In genomic region chr10:60801168-60801897, GRCm38 (mm10) we compare ENCODE assay signal across 17 mouse cellular contexts. TPM values are rescaled to one million over a fixed set of nuclear protein-coding genes. Genes with fewer than 3 reads are reported as not detected.
DNase-seq lines count a peak whose midpoint lies in the region; ATAC-seq lines count a peak whose summit lies in the region.
"Had no signal": no experiment of that assay in that cellular context is flagged by ENCODE, and none has a peak within 500 bp of the region (broad histone marks: within the 10 kb centered on the region; RNA-seq: fewer than 3 reads in every experiment).

No protein-coding gene starts in this region.

- WGBS in heart, embryonic 10.5 days: 28% methylated on average over 11 of the region's 11 CpGs
- WGBS in kidney, embryonic 16.5 days: 23% methylated on average over 11 of the region's 11 CpGs
- WGBS in neural tube, embryonic 14.5 days: 46% methylated on average over 11 of the region's 11 CpGs

- intact Hi-C loops in heart, postnatal 14 days (cut with DNase I): no loop called here

- no peak for DNase-seq in heart, embryonic 10.5 days (ENCODE audit: low spot score)
- no peak for DNase-seq in heart, postnatal 14 days
- DNase-seq in kidney, adult 11 months: no peak
- peak; percentile 28 for DNase-seq in R1 (ENCODE audit: low read depth, low spot score)
- no peak for DNase-seq in testis, postnatal 10 days (ENCODE audit: low spot score)
- DNase-seq: cerebellum, adult 11-12 months; gastrocnemius, postnatal 14 days; kidney, postnatal 25 days; left cerebral cortex, postnatal 4 days; lung, postnatal 4 days; thymus, adult 18-20 months had no signal

- H3K9ac ChIP-seq in kidney, embryonic 16.5 days (replicated peaks; ENCODE audit: low read length): peak overlapping the region; percentile 20; the same call in 1 of the 2 replicates
- H3K9ac ChIP-seq in neural tube, embryonic 14.5 days (replicated peaks; ENCODE audit: low read depth, low read length): no peak overlapping the region
- H3K9ac ChIP-seq: embryonic facial prominence, embryonic 12.5 days; liver, embryonic 14.5 days; midbrain, embryonic 15.5 days had no signal

- no peak overlapping the region for H3K4me3 ChIP-seq in heart, embryonic 10.5 days
- no peak overlapping the region for H3K4me3 ChIP-seq in kidney, embryonic 16.5 days (ENCODE audit: low read length)
- no peak overlapping the region for H3K4me3 ChIP-seq in neural tube, embryonic 14.5 days (ENCODE audit: low read depth, low read length)
- H3K4me3 ChIP-seq: embryonic facial prominence, embryonic 12.5 days; midbrain, embryonic 15.5 days had no signal

- peaks cover 98% of the 10 kb centered on the region for H3K4me1 ChIP-seq in heart, embryonic 10.5 days
- peaks cover 75% of the 10 kb centered on the region for H3K4me1 ChIP-seq in kidney, embryonic 16.5 days (ENCODE audit: insufficient read depth, low read length)
- H3K4me1 ChIP-seq in neural tube, embryonic 14.5 days (ENCODE audit: control insufficient read depth, insufficient read depth, low read length): peaks cover 18% of the 10 kb centered on the region

- no peaks in the 10 kb centered on the region for H3K36me3 ChIP-seq in heart, embryonic 10.5 days
- no peaks in the 10 kb centered on the region for H3K36me3 ChIP-seq in kidney, embryonic 16.5 days (ENCODE audit: insufficient read depth, low read length)
- no peaks in the 10 kb centered on the region for H3K36me3 ChIP-seq in neural tube, embryonic 14.5 days (ENCODE audit: control insufficient read depth, insufficient read depth, low read length)
- H3K36me3 ChIP-seq: embryonic facial prominence, embryonic 12.5 days; midbrain, embryonic 15.5 days had no signal

- ATAC-seq in kidney, embryonic 16.5 days (ENCODE audit: low FRiP score, low TSS enrichment): no peak
- peak; percentile 33 for ATAC-seq in neural tube, embryonic 14.5 days (ENCODE audit: low read depth)
- ATAC-seq: midbrain, embryonic 15.5 days; Patski had no signal

- peak overlapping the region; percentile 81 for H3K27ac ChIP-seq in heart, embryonic 10.5 days
- peak overlapping the region; percentile 46 for H3K27ac ChIP-seq in kidney, embryonic 16.5 days (ENCODE audit: low read length)
- H3K27ac ChIP-seq in neural tube, embryonic 14.5 days (ENCODE audit: low read depth, low read length): no peak overlapping the region
- H3K27ac ChIP-seq: embryonic facial prominence, embryonic 12.5 days; liver, embryonic 14.5 days; midbrain, embryonic 15.5 days had no signal

- H3K9me3 ChIP-seq in heart, embryonic 10.5 days: no peaks in the 10 kb centered on the region
- H3K9me3 ChIP-seq in kidney, embryonic 16.5 days (ENCODE audit: low read length): no peaks in the 10 kb centered on the region
- no peaks in the 10 kb centered on the region for H3K9me3 ChIP-seq in neural tube, embryonic 14.5 days (ENCODE audit: control insufficient read depth, low read length)
- H3K9me3 ChIP-seq: embryonic facial prominence, embryonic 12.5 days; midbrain, embryonic 15.5 days had no signal

- H3K27me3 ChIP-seq in heart, embryonic 10.5 days (ENCODE audit: insufficient read depth, poor library complexity, severe bottlenecking): no peaks in the 10 kb centered on the region
- H3K27me3 ChIP-seq in kidney, embryonic 16.5 days (ENCODE audit: insufficient read depth, low read length): no peaks in the 10 kb centered on the region
- no peaks in the 10 kb centered on the region for H3K27me3 ChIP-seq in neural tube, embryonic 14.5 days (ENCODE audit: control insufficient read depth, insufficient read depth, low read length)
- H3K27me3 ChIP-seq: embryonic facial prominence, embryonic 12.5 days; Patski had no signal

- H3K4me2 ChIP-seq in kidney, embryonic 16.5 days (replicated peaks; ENCODE audit: low read depth, low read length): peak overlapping the region; percentile 33; the same call in 1 of the 2 replicates
- no peak overlapping the region for H3K4me2 ChIP-seq in neural tube, embryonic 14.5 days (ENCODE audit: low read depth, low read length)
- H3K4me2 ChIP-seq: embryonic facial prominence, embryonic 12.5 days; midbrain, embryonic 15.5 days had no signal

RNA-seq across cellular contexts. Expression of gene Unc5b, which starts 30.0 kb away (rescaled TPM):
- 17.9 and 18.8 TPM in 2 replicates for polyA plus RNA-seq in heart, embryonic 10.5 days (2016; fragmentation: Nextera tagmentation; extraction: Ambion mirVana)
- 10 to 100 TPM; 24.0 to 25.1 TPM for total RNA-seq in heart, postnatal 14 days (2021)
- 10.4 and 10.5 TPM in 2 replicates for polyA plus RNA-seq in kidney, embryonic 16.5 days (2015; fragmentation: Nextera tagmentation; extraction: Ambion mirVana)
- 1.7 and 1.8 TPM in 2 replicates for polyA plus RNA-seq in neural tube, embryonic 14.5 days (2014; fragmentation: Nextera tagmentation; extraction: Ambion mirVana)

RNA-seq across cellular contexts. Expression of gene Slc29a3, which starts 48.7 kb away (rescaled TPM):
- polyA plus RNA-seq in heart, embryonic 10.5 days (2016; fragmentation: Nextera tagmentation; extraction: Ambion mirVana): 5.7 and 6.3 TPM in 2 replicates
- 1 to 10 TPM; 6.1 to 7.4 TPM for total RNA-seq in heart, postnatal 14 days (2021)
- 14.0 and 14.5 TPM in 2 replicates for polyA plus RNA-seq in kidney, embryonic 16.5 days (2015; fragmentation: Nextera tagmentation; extraction: Ambion mirVana)
- 9.3 and 9.5 TPM in 2 replicates for polyA plus RNA-seq in neural tube, embryonic 14.5 days (2014; fragmentation: Nextera tagmentation; extraction: Ambion mirVana)
